Mouse (Mus musculus) left cerebral cortex, postnatal 25 days (tissue): ENCODE measurements around the gene Farp2. TPM values are rescaled to one million over a fixed set of nuclear protein-coding genes. Genes with fewer than 3 reads are reported as not detected.
"Not testable (repeated sequence)": the region's sequence is repeated elsewhere in the genome, so short reads cannot be mapped to it uniquely, and the experiment has no call there.

Experiments used
- DNase-seq, 2 experiments: peaks; one replicate each; pipeline ENCODE4 v3.0.0; 2022; ENCODE audit warnings: low spot score in 2 of 2, mixed read lengths in 1 of 2
- intact Hi-C: fragments of 180-260 bp; cut with DNase I; formaldehyde crosslinking; loops from one replicate; pipeline ENCODE4 v1.15.1; 2025
- total RNA-seq, 2 experiments: library from RNA; stranded (reverse); gene quantifications; 2 replicates each; pipeline ENCODE4 v1.2.3; 2021

Gene Farp2
- total RNA-seq = 10 to 100 TPM; 10.8 to 13.3 TPM

- peak; percentile 91 to 96 for DNase-seq
Observed at GRCm38 (mm10) chr1:93511585-93512350, at the start of gene Farp2. Gene Farp2, plus strand, starts transcription at chr1:93512079.

GRCm38 (mm10) chr1:93465066-93465465 lies 46.8 kb upstream of the Farp2 start:
- intact Hi-C loops = no loop called here
- no peak for DNase-seq

More at GRCm38 (mm10) chr1:93511585-93512350, at the start of gene Farp2:
- intact Hi-C loops = loop anchor here (1.0 to 10.0 kb wide), 2 partner anchors 124 to 213 kb away; no protein-coding TSS in a partner anchor

- no peak for DNase-seq
- intact Hi-C loops = no loop called here
Observed at GRCm38 (mm10) chr1:93465746-93466145, 46.1 kb upstream of the Farp2 start.

GRCm38 (mm10) chr1:93468626-93469025 lies 43.3 kb upstream of the Farp2 start:
- no peak for DNase-seq
- intact Hi-C loops = no loop called here

- intact Hi-C loops = no loop called here
- DNase-seq = no peak
Observed at GRCm38 (mm10) chr1:93475694-93476093, 36.2 kb upstream of the Farp2 start.

- DNase-seq = peak; percentile 97 to 99
- intact Hi-C loops = loop anchor here (1.0 to 2.0 kb wide), 3 partner anchors 33 to 157 kb away; partner anchors contain the start of genes Pask and Ppp1r7
Observed at GRCm38 (mm10) chr1:93477758-93478585, 33.9 kb upstream of the Farp2 start.

- intact Hi-C loops = loop anchor here (1.0 to 2.0 kb wide), 3 partner anchors 34 to 156 kb away; partner anchors contain the start of genes Pask and Ppp1r7
- peak; percentile 99 for DNase-seq
Observed at GRCm38 (mm10) chr1:93478586-93479475, 33.0 kb upstream of the Farp2 start, which contains the start of gene Hdlbp. Gene Hdlbp, minus strand, starts transcription at chr1:93478815.

- peak in 1 of 2 experiments; percentile 14 for DNase-seq
- intact Hi-C loops = loop anchor here (2.0 kb wide), 2 partner anchors 35 to 137 kb away; partner anchors contain the start of genes Pask and Ppp1r7
Observed at GRCm38 (mm10) chr1:93479476-93480083, 32.3 kb upstream of the Farp2 start.

GRCm38 (mm10) chr1:93486302-93486701 lies 25.6 kb upstream of the Farp2 start:
- DNase-seq, intact Hi-C loops: not testable (repeated sequence)

GRCm38 (mm10) chr1:93495312-93495711 lies 16.6 kb upstream of the Farp2 start:
- DNase-seq = no peak
- intact Hi-C loops = no loop called here

GRCm38 (mm10) chr1:93506944-93507676 lies 4.8 kb upstream of the Farp2 start:
- peak; percentile 3 to 39 for DNase-seq
- intact Hi-C loops = loop anchor here (5.0 to 10.0 kb wide), 3 partner anchors 65 to 382 kb away; no protein-coding TSS in a partner anchor

- intact Hi-C loops = loop anchor here (5.0 to 10.0 kb wide), 3 partner anchors 66 to 384 kb away; no protein-coding TSS in a partner anchor
- not testable (repeated sequence) for DNase-seq
Observed at GRCm38 (mm10) chr1:93508576-93508975, 3.3 kb upstream of the Farp2 start.

GRCm38 (mm10) chr1:93512351-93512690 lies 442 bp downstream of the Farp2 start:
- no peak for DNase-seq
- intact Hi-C loops = loop anchor here (1.0 to 10.0 kb wide), 2 partner anchors 123 to 212 kb away; no protein-coding TSS in a partner anchor

- intact Hi-C loops = loop anchor here (10.0 kb wide), 1 partner anchor 212 kb away; no protein-coding TSS in a partner anchor
- DNase-seq = no peak
Observed at GRCm38 (mm10) chr1:93513221-93513620, 1.3 kb downstream of the Farp2 start.

- intact Hi-C loops = no loop called here
- no peak for DNase-seq
Observed at GRCm38 (mm10) chr1:93521491-93521890, 9.6 kb downstream of the Farp2 start.

GRCm38 (mm10) chr1:93522325-93522724 lies 10.4 kb downstream of the Farp2 start:
- DNase-seq = no peak
- intact Hi-C loops = no loop called here

GRCm38 (mm10) chr1:93529801-93530200 lies 17.9 kb downstream of the Farp2 start:
- no peak for DNase-seq
- intact Hi-C loops = no loop called here

GRCm38 (mm10) chr1:93537227-93537626 lies 25.3 kb downstream of the Farp2 start:
- no peak for DNase-seq
- intact Hi-C loops = no loop called here
